Mouse (Mus musculus) liver, embryonic 14.5 days (tissue): Measurements from ENCODE around the gene Hbs1l. TPM values are rescaled to one million over a fixed set of nuclear protein-coding genes. Genes with fewer than 3 reads are reported as not detected.

ENCODE experiments used
- ATAC-seq: fragments of 200-750 bp; cut with Nextera tagmentation; 2 replicates; pipeline ENCODE4 v1.8.0; 2017; ENCODE audit warnings: moderate number of reproducible peaks, mild to moderate bottlenecking, moderate library complexity; ENCODE audit not compliant: insufficient read depth
- DNase-seq, 3 experiments: peaks; one replicate each; pipeline ENCODE4 v3.0.0-alpha.2; 2012 to 2013; ENCODE audit warnings: low read depth in 3 of 3, low spot score in 3 of 3
- H3K27ac ChIP-seq: fragments of 300-500 bp; sonication (generic); 2 replicates; pipeline ENCODE4 v1.5.1; 2014; ENCODE audit warnings: moderate library complexity, mild to moderate bottlenecking, control low read depth, inconsistent platforms
- H3K27me3 ChIP-seq: fragments of 300-500 bp; sonication (generic); 2 replicates; pipeline ENCODE4 v1.6.1; 2014; ENCODE audit warnings: mild to moderate bottlenecking, low read length, moderate library complexity; ENCODE audit not compliant: control insufficient read depth, insufficient read depth
- H3K36me3 ChIP-seq: fragments of 300-500 bp; sonication (generic); replicated peaks from 2 replicates; pipeline ENCODE4 v1.6.1; 2014; ENCODE audit warnings: low read depth; ENCODE audit not compliant: control insufficient read depth, insufficient read depth
- H3K4me1 ChIP-seq, 2 experiments: fragments of 200-500 bp in 1 of 2; fragments of 300-500 bp in 1 of 2; sonication (generic) in 1 of 2; replicated peaks; 2 replicates each; pipeline ENCODE4 v1.6.1; 2012 to 2014; ENCODE audit warnings: antibody characterized with exemption in 1 of 2, inconsistent platforms in 1 of 2, low read length in 1 of 2; ENCODE audit not compliant: control insufficient read depth in 2 of 2, insufficient read depth in 2 of 2
- H3K4me2 ChIP-seq: fragments of 300-500 bp; sonication (generic); 2 replicates; pipeline ENCODE4 v1.6.1; 2014; ENCODE audit warnings: low read depth, mild to moderate bottlenecking, control low read depth, moderate library complexity
- H3K4me3 ChIP-seq, 2 experiments: fragments of 200-500 bp in 1 of 2; fragments of 300-500 bp in 1 of 2; sonication (generic) in 1 of 2; 2 replicates each; pipeline ENCODE4 v1.5.1; 2012 to 2014; ENCODE audit warnings: low read depth in 2 of 2, low read length in 2 of 2, mild to moderate bottlenecking in 2 of 2, control low read depth in 1 of 2, inconsistent platforms in 1 of 2, moderate library complexity in 1 of 2; ENCODE audit not compliant: insufficient read depth in 1 of 2
- H3K9ac ChIP-seq: fragments of 300-500 bp; sonication (generic); replicated peaks from 2 replicates; pipeline ENCODE4 v1.6.1; 2014; ENCODE audit warnings: mild to moderate bottlenecking, control low read depth, moderate library complexity
- H3K9me3 ChIP-seq: fragments of 300-500 bp; sonication (generic); 2 replicates; pipeline ENCODE4 v1.6.1; 2016; ENCODE audit warnings: low read length, mixed read lengths; ENCODE audit not compliant: control insufficient read depth
- CTCF ChIP-seq: IDR thresholded peaks from 2 replicates; pipeline ENCODE4 v1.5.1; 2016; ENCODE audit warnings: antibody characterized with exemption, low read depth, control low read depth
- EP300 ChIP-seq: IDR thresholded peaks from 2 replicates; pipeline ENCODE4 v1.6.1; 2016; ENCODE audit warnings: antibody characterized with exemption, low read depth
- WGBS: fragments of 180-500 bp; shearing (Covaris S2); extraction: QIAGEN DNeasy Blood & Tissue Kit; methylation state at CpG from one replicate; pipeline ENCODE4 v1.1.7; 2014; ENCODE audit not compliant: insufficient replicate concordance; 5-methylcytosine and 5-hydroxymethylcytosine counted together
- polyA plus RNA-seq, 2 experiments: library from polyadenylated mRNA; depleted of rRNA in 1 of 2; stranded (reverse) in 1 of 2; unstranded in 1 of 2; fragments of >200 nt; fragmentation: Nextera tagmentation in 1 of 2; extraction: Ambion mirVana in 1 of 2; gene quantifications; 2 replicates each; pipeline versions ENCODE4 v1.2.1 to v1.2.3; 2012 to 2014

The Hbs1l gene
- polyA plus RNA-seq, 2 experiments: 18.0 to 56.1 TPM

- 90% methylated on average over 7 of the region's 7 CpGs for WGBS
- no peak for TF ChIP-seq EP300
- TF ChIP-seq CTCF: no peak
- Histone ChIP-seq H3K9me3 (no peaks in the 10 kb centered on the region), H3K27ac (no peak overlapping the region), H3K9ac (no peak overlapping the region), H3K4me1 (peaks cover 18 to 19% of the 10 kb centered on the region in 2 experiments), H3K27me3 (no peaks in the 10 kb centered on the region), H3K4me2 (no peak overlapping the region), H3K36me3 (peaks cover 33% of the 10 kb centered on the region), H3K4me3 (no peak overlapping the region)
- no peak for DNase-seq
- no peak for ATAC-seq
Measured at GRCm38 (mm10) chr10:21354506-21354905, 58.7 kb downstream of the Hbs1l start.

- Histone ChIP-seq H3K9ac (no peak overlapping the region), H3K9me3 (no peaks in the 10 kb centered on the region), H3K27me3 (no peaks in the 10 kb centered on the region), H3K4me1 (no peaks in the 10 kb centered on the region; a peak in 1 of 4 replicates), H3K4me3 (no peak overlapping the region), H3K27ac (no peak overlapping the region), H3K36me3 (peaks cover 16% of the 10 kb centered on the region), H3K4me2 (no peak overlapping the region)
- 90% methylated on average over 8 of the region's 8 CpGs for WGBS
- DNase-seq (no peak), ATAC-seq (no peak)
- no peak for TF ChIP-seq EP300
- TF ChIP-seq CTCF: no peak
Measured at GRCm38 (mm10) chr10:21357986-21358385, 62.2 kb downstream of the Hbs1l start.

GRCm38 (mm10) chr10:21359086-21359485, 63.3 kb downstream of the Hbs1l start:
- DNase-seq: no peak
- peaks cover 14% of the 10 kb centered on the region for H3K36me3 ChIP-seq
- no peak overlapping the region for H3K9ac ChIP-seq
- H3K27me3 ChIP-seq: no peaks in the 10 kb centered on the region
- H3K4me1 ChIP-seq: no peaks in the 10 kb centered on the region; a peak in 1 of 4 replicates
- no peak for ATAC-seq
- 85% methylated on average over 4 of the region's 4 CpGs for WGBS
- no peak overlapping the region for H3K27ac ChIP-seq
- TF ChIP-seq EP300 (no peak), CTCF (no peak)
- H3K4me2 ChIP-seq: no peak overlapping the region
- H3K4me3 ChIP-seq: no peak overlapping the region
- no peaks in the 10 kb centered on the region for H3K9me3 ChIP-seq

GRCm38 (mm10) chr10:21361871-21362270, 66.1 kb downstream of the Hbs1l start:
- Histone ChIP-seq H3K27me3 (no peaks in the 10 kb centered on the region), H3K4me1 (no peaks in the 10 kb centered on the region; a peak in 1 of 4 replicates), H3K4me3 (no peak overlapping the region), H3K9ac (no peak overlapping the region), H3K4me2 (no peak overlapping the region), H3K9me3 (no peaks in the 10 kb centered on the region), H3K36me3 (peaks cover 22% of the 10 kb centered on the region), H3K27ac (no peak overlapping the region)
- WGBS: 38% methylated on average over 7 of the region's 7 CpGs
- DNase-seq (no peak), ATAC-seq (no peak)
- TF ChIP-seq EP300 (no peak), CTCF (no peak)

- Histone ChIP-seq H3K4me1 (no peaks in the 10 kb centered on the region; a peak in 1 of 4 replicates), H3K27me3 (no peaks in the 10 kb centered on the region), H3K4me2 (no peak overlapping the region), H3K27ac (no peak overlapping the region), H3K9ac (no peak overlapping the region), H3K36me3 (peaks cover 28% of the 10 kb centered on the region), H3K9me3 (no peaks in the 10 kb centered on the region), H3K4me3 (no peak overlapping the region)
- WGBS: 34% methylated on average over 4 of the region's 4 CpGs
- TF ChIP-seq CTCF: no peak
- no peak for TF ChIP-seq EP300
- DNase-seq (no peak), ATAC-seq (no peak)
Measured at GRCm38 (mm10) chr10:21363297-21363696, 67.5 kb downstream of the Hbs1l start.
